Mouse (Mus musculus): ENCODE results near the gene Cnpy4. TPM values are rescaled to one million over a fixed set of nuclear protein-coding genes. Genes with fewer than 3 reads are reported as not detected.
A peak's percentile ranks its signal among the peaks of the same experiment; 100 is the strongest.

The Cnpy4 gene
- polyA plus RNA-seq (2015; fragmentation: Nextera tagmentation; extraction: Ambion mirVana) = 29.9 and 33.7 TPM in 2 replicates

GRCm38 (mm10) chr5:138186950-138187638, at the start of gene Cnpy4, which contains the start of gene Taf6:
Gene Cnpy4, plus strand, starts transcription at chr5:138187485.
Gene Taf6, minus strand, starts transcription at chr5:138187451.
- H3K4me1 ChIP-seq (ENCODE audit: control insufficient read depth, insufficient read depth, low read length) = peaks cover 12% of the 10 kb centered on the region; the same call in 1 of the 2 replicates
- peaks cover 5% of the 10 kb centered on the region; the same call in 1 of the 2 replicates for H3K36me3 ChIP-seq (ENCODE audit: control insufficient read depth, insufficient read depth, low read length)

GRCm38 (mm10) chr5:138137935-138138549, 49.2 kb upstream of the Cnpy4 start:
- ATAC-seq = peak; percentile 67
- peaks cover 10% of the 10 kb centered on the region; the same call in 1 of the 2 replicates for H3K36me3 ChIP-seq (ENCODE audit: control insufficient read depth, insufficient read depth, low read length)
- no peak overlapping the region for H3K9ac ChIP-seq (ENCODE audit: low read depth, low read length)
- peaks cover 6% of the 10 kb centered on the region for H3K4me1 ChIP-seq (ENCODE audit: control insufficient read depth, insufficient read depth, low read length)
- 56% methylated on average over 8 of the region's 8 CpGs for WGBS
- H3K27ac ChIP-seq (ENCODE audit: low read length) = no peak overlapping the region
- H3K9me3 ChIP-seq (ENCODE audit: control insufficient read depth, low read length) = no peaks in the 10 kb centered on the region
- H3K27me3 ChIP-seq (replicated peaks; ENCODE audit: control insufficient read depth, insufficient read depth, low read length) = no peaks in the 10 kb centered on the region
- no peak overlapping the region for H3K4me3 ChIP-seq (ENCODE audit: low read length)
- H3K4me2 ChIP-seq (ENCODE audit: low read depth, low read length) = no peak overlapping the region

More at GRCm38 (mm10) chr5:138186950-138187638, at the start of gene Cnpy4, which contains the start of gene Taf6:
- H3K9me3 ChIP-seq (ENCODE audit: control insufficient read depth, low read length) = no peaks in the 10 kb centered on the region
- H3K27ac ChIP-seq (ENCODE audit: low read length) = peak within 1 kb of the TSS; percentile 46
- peak; percentile 89 for ATAC-seq
- H3K4me2 ChIP-seq (ENCODE audit: low read depth, low read length) = peak within 1 kb of the TSS; percentile 84
- no peaks in the 10 kb centered on the region for H3K27me3 ChIP-seq (replicated peaks; ENCODE audit: control insufficient read depth, insufficient read depth, low read length)
- H3K4me3 ChIP-seq (ENCODE audit: low read length) = peak within 1 kb of the TSS; percentile 79
- under 1% methylated on average over 31 of the region's 31 CpGs for WGBS
- H3K9ac ChIP-seq (ENCODE audit: low read depth, low read length) = peak within 1 kb of the TSS; percentile 81

- Histone ChIP-seq H3K36me3 (ENCODE audit: control insufficient read depth, insufficient read depth, low read length) (peaks cover 10% of the 10 kb centered on the region; the same call in 1 of the 2 replicates), H3K9me3 (ENCODE audit: control insufficient read depth, low read length) (no peaks in the 10 kb centered on the region), H3K27ac (ENCODE audit: low read length) (no peak overlapping the region), H3K27me3 (replicated peaks; ENCODE audit: control insufficient read depth, insufficient read depth, low read length) (no peaks in the 10 kb centered on the region), H3K4me3 (ENCODE audit: low read length) (no peak overlapping the region), H3K4me2 (ENCODE audit: low read depth, low read length) (no peak overlapping the region), H3K9ac (ENCODE audit: low read depth, low read length) (no peak overlapping the region), H3K4me1 (ENCODE audit: control insufficient read depth, insufficient read depth, low read length) (peaks cover 6% of the 10 kb centered on the region)
- no peak for ATAC-seq
- 83% methylated on average over 4 of the region's 4 CpGs for WGBS
Measured at GRCm38 (mm10) chr5:138138585-138138984, 48.7 kb upstream of the Cnpy4 start.

GRCm38 (mm10) chr5:138154390-138154789, 32.9 kb upstream of the Cnpy4 start:
- 67% methylated on average over 3 of the region's 3 CpGs for WGBS
- Histone ChIP-seq H3K27ac (ENCODE audit: low read length) (no peak overlapping the region), H3K4me3 (ENCODE audit: low read length) (peak overlapping the region; percentile 85), H3K4me2 (ENCODE audit: low read depth, low read length) (peak overlapping the region; percentile 80), H3K9ac (ENCODE audit: low read depth, low read length) (no peak overlapping the region), H3K27me3 (replicated peaks; ENCODE audit: control insufficient read depth, insufficient read depth, low read length) (no peaks in the 10 kb centered on the region), H3K4me1 (ENCODE audit: control insufficient read depth, insufficient read depth, low read length) (peaks cover 3% of the 10 kb centered on the region), H3K9me3 (ENCODE audit: control insufficient read depth, low read length) (no peaks in the 10 kb centered on the region), H3K36me3 (ENCODE audit: control insufficient read depth, insufficient read depth, low read length) (peaks cover 4% of the 10 kb centered on the region; the same call in 1 of the 2 replicates)
- ATAC-seq = no peak

DNA sequence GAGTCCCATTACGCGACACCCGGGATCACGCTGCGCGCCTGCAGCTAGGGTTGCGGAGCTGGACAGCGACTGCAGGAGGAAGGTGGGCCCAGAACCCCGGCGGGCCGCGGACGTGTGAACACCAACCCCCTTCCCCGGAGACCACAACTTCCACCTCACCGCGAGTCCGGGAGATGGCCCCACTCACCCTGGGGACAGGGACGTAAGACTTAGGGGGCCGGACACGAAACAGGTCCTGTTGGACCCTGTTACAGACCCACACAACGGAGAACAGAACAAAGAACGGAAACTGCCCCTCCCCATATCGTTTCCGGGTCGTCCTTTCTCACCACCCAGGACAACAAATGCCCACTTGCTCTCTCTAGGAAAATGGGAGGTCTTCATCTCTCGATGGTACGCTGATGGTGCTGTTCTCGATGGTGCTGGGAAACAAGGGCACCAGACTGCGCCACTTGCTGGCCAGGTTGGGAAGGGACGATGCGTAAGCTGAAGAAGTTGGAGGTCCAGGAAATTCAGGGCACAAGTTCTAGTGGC, 31.8 kb upstream of the Cnpy4 start, which contains the start of gene Zfp113:
Gene Zfp113, minus strand, starts transcription at position 302 of the 534 bp plus-strand sequence.
- Histone ChIP-seq H3K4me3 (ENCODE audit: low read length) (peak within 1 kb of the TSS; percentile 85), H3K9ac (ENCODE audit: low read depth, low read length) (peak within 1 kb of the TSS; percentile 92), H3K4me2 (ENCODE audit: low read depth, low read length) (peak within 1 kb of the TSS; percentile 80), H3K36me3 (ENCODE audit: control insufficient read depth, insufficient read depth, low read length) (peaks cover 4% of the 10 kb centered on the region; the same call in 1 of the 2 replicates), H3K9me3 (ENCODE audit: control insufficient read depth, low read length) (no peaks in the 10 kb centered on the region), H3K27ac (ENCODE audit: low read length) (peak within 1 kb of the TSS; percentile 91), H3K27me3 (replicated peaks; ENCODE audit: control insufficient read depth, insufficient read depth, low read length) (no peaks in the 10 kb centered on the region), H3K4me1 (ENCODE audit: control insufficient read depth, insufficient read depth, low read length) (peaks cover 5% of the 10 kb centered on the region)
- under 1% methylated on average over 31 of the region's 31 CpGs for WGBS
- ATAC-seq = peak; percentile 98

DNA sequence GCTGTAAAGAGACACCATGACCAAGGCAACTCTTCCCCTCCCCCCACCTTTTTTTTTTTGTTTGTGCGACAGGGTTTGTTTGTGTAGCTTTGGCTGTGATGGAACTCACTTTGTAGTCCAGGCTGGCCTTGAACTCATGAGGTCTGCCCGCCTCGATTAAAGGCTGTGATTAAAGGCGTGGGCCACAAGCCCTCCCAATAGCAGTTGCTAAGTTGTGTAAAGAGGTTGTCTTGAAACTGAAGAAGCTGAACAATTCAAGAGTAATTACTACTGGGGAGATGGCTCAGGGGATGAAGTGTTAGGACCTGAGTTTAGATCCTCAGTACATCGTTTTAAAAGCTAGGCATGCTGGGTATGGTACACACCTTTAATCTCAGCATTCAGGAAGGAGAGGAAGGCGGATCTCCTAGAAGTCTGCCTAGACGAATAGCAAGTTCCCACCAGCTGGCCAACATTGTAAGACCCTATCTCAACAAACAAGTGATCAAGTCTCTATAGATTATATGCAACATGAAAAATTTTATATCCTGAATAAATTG, 27.0 kb upstream of the Cnpy4 start:
- ATAC-seq = peak; percentile 22; the same call in 1 of the 2 replicates
- WGBS = 59% methylated on average over 7 of the region's 7 CpGs
- Histone ChIP-seq H3K4me1 (ENCODE audit: control insufficient read depth, insufficient read depth, low read length) (peaks cover 12% of the 10 kb centered on the region), H3K9ac (ENCODE audit: low read depth, low read length) (peak overlapping the region; percentile 91), H3K4me2 (ENCODE audit: low read depth, low read length) (peak overlapping the region; percentile 61), H3K9me3 (ENCODE audit: control insufficient read depth, low read length) (no peaks in the 10 kb centered on the region), H3K27me3 (replicated peaks; ENCODE audit: control insufficient read depth, insufficient read depth, low read length) (no peaks in the 10 kb centered on the region), H3K4me3 (ENCODE audit: low read length) (peak overlapping the region; percentile 74), H3K27ac (ENCODE audit: low read length) (peak overlapping the region; percentile 51; the same call in 1 of the 2 replicates), H3K36me3 (ENCODE audit: control insufficient read depth, insufficient read depth, low read length) (peaks cover 8% of the 10 kb centered on the region)

- Histone ChIP-seq H3K27ac (ENCODE audit: low read length) (peak within 1 kb of the TSS; percentile 65), H3K4me1 (ENCODE audit: control insufficient read depth, insufficient read depth, low read length) (peaks cover 12% of the 10 kb centered on the region), H3K9ac (ENCODE audit: low read depth, low read length) (peak within 1 kb of the TSS; percentile 91), H3K9me3 (ENCODE audit: control insufficient read depth, low read length) (no peaks in the 10 kb centered on the region), H3K36me3 (ENCODE audit: control insufficient read depth, insufficient read depth, low read length) (peaks cover 14% of the 10 kb centered on the region), H3K4me3 (ENCODE audit: low read length) (peak within 1 kb of the TSS; percentile 74), H3K4me2 (ENCODE audit: low read depth, low read length) (peak within 1 kb of the TSS; percentile 66), H3K27me3 (replicated peaks; ENCODE audit: control insufficient read depth, insufficient read depth, low read length) (no peaks in the 10 kb centered on the region)
- peak; percentile 95 for ATAC-seq
- WGBS = 0% methylated on average over 42 of the region's 42 CpGs
Measured at GRCm38 (mm10) chr5:138160842-138161665, 26.2 kb upstream of the Cnpy4 start, which contains the start of gene Cops6. Gene Cops6, plus strand, starts transcription at chr5:138161071.

DNA sequence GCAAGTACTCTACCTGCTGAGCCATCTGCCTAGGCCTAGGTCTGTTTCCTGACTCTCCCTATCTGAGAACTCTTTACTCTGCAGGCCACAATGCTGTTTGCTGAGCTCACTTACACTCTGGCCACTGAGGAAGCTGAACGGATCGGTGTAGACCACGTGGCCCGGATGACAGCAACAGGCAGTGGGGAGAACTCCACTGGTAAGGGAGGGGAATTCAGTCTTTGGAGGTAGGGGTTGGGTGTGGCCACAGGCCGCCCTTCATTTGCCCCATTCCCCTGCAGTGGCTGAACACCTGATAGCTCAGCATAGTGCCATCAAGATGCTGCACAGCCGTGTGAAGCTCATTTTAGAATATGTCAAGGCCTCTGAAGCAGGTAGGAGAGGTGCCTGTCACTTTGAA, 24.2 kb upstream of the Cnpy4 start:
- no peak overlapping the region for H3K4me3 ChIP-seq (ENCODE audit: low read length)
- no peak overlapping the region; the same call in 1 of the 2 replicates for H3K9ac ChIP-seq (ENCODE audit: low read depth, low read length)
- no peaks in the 10 kb centered on the region for H3K27me3 ChIP-seq (replicated peaks; ENCODE audit: control insufficient read depth, insufficient read depth, low read length)
- no peak overlapping the region for H3K4me2 ChIP-seq (ENCODE audit: low read depth, low read length)
- WGBS = 65% methylated on average over 6 of the region's 6 CpGs
- H3K27ac ChIP-seq (ENCODE audit: low read length) = no peak overlapping the region
- no peaks in the 10 kb centered on the region for H3K9me3 ChIP-seq (ENCODE audit: control insufficient read depth, low read length)
- H3K36me3 ChIP-seq (ENCODE audit: control insufficient read depth, insufficient read depth, low read length) = peaks cover 28% of the 10 kb centered on the region
- peaks cover 12% of the 10 kb centered on the region for H3K4me1 ChIP-seq (ENCODE audit: control insufficient read depth, insufficient read depth, low read length)
- no peak for ATAC-seq
